Mouse (Mus musculus) left cerebral cortex, adult 18-20 months (tissue): ENCODE measurements around the gene Lypd6b. TPM values are rescaled to one million over a fixed set of nuclear protein-coding genes. Genes with fewer than 3 reads are reported as not detected.

ENCODE experiments used
- DNase-seq, 2 experiments: peaks; one replicate each; pipeline ENCODE4 v3.0.0; 2021 to 2022; ENCODE audit warnings: low spot score in 2 of 2, mixed read lengths in 1 of 2
- total RNA-seq, 2 experiments: library from RNA; stranded (reverse); gene quantifications; 2 replicates each; pipeline ENCODE4 v1.2.3; 2021

Lypd6b gene
- total RNA-seq, 2 experiments from 2014 or later: 7.3 to 7.9 TPM

GRCm38 (mm10) chr2:49768916-49769315, 18.6 kb upstream of the Lypd6b start:
- no peak for DNase-seq

- DNase-seq: no peak
These were observed 17.0 kb upstream of the Lypd6b start for GRCm38 (mm10) chr2:49770440-49770839.

DNA sequence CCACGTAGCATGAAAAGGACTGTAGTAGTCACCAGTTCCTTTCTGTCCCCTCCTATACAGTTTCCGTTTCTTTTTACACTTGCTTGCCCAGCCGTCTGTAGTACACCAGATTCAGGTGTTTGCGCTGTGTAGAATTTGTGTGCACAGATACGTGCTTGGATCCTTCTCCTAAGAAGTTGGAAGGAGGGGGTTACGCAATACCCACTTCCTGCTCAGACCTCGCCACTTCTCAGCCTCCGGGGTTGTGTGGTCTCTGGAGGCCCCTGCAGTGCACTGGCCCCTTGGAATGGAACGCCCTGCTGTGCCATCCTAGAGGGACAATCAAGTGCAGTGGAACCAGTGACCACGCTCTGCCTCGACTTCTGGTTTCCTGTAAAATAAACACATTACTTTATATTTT, 16.3 kb upstream of the Lypd6b start:
- no peak for DNase-seq

DNA sequence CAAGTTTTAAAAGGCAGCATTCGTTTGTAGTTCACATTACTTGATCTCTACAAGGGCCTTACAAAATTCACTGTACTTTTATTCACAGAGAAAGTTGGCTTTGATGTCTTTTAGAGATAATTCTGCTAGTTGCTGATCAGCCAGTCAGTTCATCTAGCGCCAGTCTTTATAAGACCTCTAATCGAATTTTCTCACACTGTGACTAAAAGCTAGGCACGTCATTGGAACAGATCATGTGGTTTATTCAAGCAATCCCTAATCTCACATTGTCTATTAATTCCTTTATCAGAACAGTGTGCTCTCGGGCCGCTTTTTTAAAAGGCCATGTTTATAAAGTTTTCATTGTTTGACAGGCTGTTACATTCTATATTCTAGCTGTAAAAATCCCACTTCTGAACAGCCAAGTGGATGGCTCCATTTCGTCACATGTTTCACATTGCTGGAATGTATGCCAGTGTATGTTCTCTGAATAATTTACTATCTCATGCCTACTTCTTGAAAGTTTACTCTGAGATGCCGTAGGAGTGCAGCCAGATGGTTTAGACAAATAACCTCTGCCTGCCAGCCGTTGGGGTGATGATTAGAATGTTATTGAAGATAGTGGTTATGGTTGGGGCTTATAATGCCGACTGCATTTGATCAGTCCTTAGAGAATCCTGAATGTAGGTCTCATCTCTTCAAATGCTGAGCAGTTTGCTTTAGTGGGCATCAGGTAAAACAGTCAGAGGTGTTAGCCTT, 14.1 kb upstream of the Lypd6b start:
- no peak for DNase-seq

DNA sequence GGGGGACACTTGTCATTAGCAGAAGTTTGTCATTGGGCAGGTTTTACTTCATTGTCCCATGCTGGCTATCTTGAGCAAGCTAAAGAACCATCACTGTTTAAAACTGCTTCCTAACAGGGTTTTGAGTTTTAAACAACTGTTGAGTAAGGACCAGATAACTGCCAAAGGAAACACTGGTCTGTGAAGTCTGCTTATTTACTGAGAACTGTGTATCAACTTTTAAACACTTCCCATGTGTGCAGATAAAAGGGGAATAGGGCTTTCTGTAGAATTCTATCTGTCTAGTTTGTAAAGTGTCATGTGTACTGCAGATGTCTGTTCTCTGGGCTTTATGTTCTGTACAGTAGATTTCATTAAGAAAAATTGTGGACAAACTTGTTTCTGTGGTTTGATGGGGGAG, 13.3 kb upstream of the Lypd6b start:
- DNase-seq: no peak

GRCm38 (mm10) chr2:49775187-49775586, 12.3 kb upstream of the Lypd6b start:
- DNase-seq: no peak

DNA sequence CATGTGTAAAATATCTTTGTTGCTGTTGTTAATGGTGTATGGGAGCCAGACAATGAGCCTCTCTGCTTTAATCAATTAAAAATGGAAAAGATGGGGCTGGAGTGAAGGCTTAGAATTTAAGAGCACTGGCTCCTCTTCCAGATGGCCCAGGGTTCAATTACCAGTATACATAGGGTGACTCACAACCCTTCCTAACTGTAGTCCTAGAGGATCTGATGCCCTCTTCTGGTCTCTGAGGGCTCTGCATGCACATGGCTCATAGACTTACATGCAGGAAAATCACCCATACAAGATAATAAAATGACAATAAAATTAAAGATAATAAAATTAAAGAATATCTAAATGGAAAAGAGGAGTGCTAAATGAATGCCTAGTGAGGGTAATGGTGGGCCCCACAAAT, 11.8 kb upstream of the Lypd6b start:
- no peak for DNase-seq

DNA sequence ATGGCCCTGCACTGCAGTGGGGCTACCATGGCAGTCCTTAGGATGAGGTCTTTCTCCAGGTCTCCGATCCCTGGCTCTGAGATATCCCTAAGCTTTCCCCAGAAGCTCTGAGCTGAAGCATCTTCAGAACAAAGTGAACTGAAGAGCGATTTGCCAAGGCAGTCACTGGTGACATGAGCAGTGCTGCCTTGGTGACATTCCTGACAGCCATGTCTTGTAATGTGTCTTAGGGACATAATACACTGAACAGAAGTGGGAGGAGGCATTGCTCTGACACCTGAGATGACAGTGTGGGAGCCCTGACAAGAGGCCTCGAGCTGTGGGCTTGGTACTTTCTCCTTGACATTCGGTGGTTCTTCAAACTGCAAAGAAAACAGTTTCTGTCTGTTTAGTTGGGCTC, 11.1 kb upstream of the Lypd6b start:
- DNase-seq: no peak

DNA sequence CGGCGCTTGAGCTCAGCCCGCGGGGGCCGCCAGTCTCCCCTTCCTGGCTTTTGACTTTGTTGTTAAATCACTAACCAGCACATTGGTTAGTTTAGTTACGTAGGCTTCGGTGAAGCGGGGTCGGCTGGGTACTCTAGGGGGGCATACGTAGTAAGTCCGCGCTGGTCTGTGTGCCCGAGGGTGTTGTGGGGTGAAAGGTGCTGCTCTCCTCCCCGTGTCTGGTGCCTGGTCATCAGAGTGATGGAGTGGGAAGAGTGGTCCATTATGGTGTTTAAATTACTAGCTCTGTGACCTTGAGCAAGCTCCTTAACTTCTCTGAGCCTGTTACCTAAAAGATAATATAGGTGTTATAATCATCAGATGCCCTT, 547 bp downstream of the Lypd6b start:
- no peak for DNase-seq

DNA sequence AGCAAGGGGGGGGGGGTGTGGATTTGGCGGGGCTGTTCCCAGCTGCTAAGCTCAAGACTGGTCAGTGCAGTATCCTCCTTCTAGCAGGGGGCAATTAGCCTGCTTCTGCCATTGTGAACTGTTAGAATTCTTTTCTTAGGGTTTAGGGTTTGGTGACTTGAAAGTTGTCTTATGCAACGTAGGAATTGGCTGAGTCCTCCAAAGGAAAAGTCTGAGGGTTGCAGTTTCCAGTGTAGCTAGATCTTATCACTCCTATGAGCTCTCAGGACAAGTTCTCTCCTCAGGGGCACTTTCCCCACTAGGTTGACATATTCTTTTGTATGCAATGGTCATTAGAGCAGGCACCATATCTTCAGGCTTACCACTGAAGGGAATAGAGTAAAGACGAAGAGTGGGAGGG, 1.2 kb downstream of the Lypd6b start:
- no peak for DNase-seq

- no peak for DNase-seq
These were observed 1.6 kb downstream of the Lypd6b start for GRCm38 (mm10) chr2:49789078-49789477.

DNA sequence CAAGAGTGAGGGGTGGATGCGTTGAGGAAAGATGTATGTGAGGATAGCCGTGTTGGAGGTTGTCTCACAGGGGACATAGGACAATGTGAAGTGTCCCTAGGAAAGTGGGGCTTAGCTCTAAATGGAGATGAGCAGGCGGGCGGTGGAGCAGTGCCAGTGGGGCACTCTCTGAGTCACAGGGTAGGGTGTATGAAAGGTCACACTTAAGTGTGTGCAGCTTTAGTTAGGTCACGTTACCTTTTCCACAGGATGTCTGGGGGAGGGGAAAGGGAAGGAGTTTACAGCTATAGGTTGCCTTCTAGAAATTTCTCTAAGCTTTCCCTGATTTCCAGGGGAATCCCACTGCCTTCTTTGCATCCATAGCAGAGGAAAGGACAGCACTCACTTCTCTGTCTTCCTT, 2.0 kb downstream of the Lypd6b start:
- no peak for DNase-seq

DNA sequence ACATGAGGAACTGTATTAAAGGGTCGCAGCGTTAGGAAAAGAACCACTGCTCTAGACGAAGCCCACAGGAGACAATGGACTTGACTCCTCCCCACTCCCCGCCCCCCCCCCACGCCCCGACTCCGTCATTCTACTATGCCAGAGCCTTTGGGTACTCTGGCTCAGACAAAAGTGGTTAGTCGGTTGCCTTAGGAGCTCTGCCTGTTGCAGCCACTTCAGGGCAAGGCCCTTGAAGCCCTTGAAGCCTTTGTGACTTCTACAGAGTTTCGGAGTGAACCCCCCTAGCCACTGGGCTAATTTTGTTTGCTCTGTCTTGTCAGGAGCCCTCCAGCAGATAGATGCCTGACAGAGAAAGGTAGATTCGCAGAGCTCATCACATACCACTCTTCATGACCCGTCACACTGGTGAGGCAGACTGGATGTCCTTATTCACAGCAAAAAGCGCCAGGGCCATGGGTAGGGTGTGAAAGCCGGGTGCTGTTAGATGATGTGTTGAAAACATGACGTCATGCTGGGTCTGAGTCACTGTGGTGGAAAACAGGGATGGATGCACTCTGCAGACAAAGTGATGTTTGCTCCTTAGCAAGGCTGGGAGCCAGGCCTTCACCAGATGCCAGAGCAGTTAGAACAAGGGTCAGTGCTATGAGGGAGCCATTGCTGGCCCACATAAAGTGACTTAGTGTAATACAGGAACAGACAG, 10.1 kb downstream of the Lypd6b start:
- DNase-seq: no peak

DNA sequence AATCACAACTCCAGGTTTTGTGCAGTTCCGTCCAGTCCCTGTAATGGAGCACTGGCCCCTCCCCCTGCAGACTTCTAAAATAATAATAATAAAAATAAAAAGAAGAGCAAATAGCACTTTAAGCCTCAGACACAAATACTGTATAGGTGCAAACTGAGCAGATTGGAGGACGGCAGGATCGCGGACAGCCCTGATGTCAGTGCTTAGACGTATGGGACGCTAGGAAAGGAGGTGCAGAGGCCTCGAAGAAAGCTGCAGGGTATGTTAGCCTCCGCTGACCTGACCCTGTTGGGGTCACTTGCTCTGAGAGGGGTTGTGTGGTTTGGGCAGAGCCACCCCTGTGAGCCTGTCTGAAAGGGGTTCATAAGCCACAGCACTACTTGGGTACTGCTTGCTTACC, 17.0 kb downstream of the Lypd6b start:
- no peak for DNase-seq

DNA sequence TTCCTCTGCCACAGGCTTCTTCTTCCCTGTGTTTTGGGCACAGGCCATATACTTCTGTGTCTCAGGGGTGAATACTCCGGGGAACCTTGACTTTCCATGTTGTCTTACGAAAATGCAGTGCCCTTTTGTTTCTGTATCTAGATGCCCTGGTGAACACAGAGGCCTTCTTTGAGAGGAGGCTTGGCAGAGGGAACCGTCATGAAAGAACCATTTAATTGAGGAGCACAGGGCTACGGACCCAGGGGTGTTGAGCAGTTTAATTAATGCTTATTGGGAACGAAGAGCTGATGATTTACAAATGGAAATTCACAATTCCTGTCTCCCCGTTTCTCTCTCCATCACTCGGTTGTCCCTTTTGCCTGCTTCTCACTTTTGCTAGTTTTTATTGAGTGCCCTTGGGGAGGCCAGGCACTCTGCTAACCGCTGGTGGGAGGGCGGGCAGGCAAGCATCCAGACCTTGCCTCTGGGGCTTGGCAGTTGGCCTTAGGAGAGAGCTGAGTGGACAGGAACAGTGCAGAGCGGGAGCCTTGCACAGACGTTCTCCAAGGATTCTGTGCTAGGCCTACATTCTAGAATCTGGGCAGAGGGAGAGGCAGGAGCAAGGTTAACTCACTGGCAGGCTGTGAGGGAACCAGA, 18.4 kb downstream of the Lypd6b start:
- no peak for DNase-seq

- DNase-seq: no peak
These were observed 22.0 kb downstream of the Lypd6b start for GRCm38 (mm10) chr2:49809496-49809895.

- DNase-seq: no peak
These were observed 23.9 kb downstream of the Lypd6b start for GRCm38 (mm10) chr2:49811420-49811819.

DNA sequence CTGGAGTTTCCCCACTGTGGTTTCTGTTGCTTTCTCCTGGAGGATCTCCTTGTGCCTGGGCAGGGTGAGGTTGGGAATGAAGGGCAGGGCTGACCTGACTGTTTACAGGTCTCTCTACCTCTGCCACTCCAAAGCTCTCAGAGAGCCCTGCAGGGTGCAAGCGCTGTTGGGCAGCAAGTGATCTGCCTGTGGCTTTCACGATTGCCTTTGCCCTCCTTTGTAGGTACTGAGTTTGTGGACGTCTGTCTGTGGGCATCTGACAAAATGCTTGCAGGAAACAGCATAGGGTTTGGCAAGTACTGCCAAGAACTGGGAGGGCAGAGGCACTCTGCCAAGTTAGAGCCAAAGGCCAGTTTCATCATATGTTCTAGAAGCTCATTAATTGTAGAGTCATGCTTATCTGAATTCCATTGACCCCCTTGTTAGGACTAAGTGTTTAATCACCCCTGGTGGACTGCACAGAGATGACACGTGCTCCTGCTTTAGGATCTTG, 24.4 kb downstream of the Lypd6b start:
- no peak for DNase-seq

DNA sequence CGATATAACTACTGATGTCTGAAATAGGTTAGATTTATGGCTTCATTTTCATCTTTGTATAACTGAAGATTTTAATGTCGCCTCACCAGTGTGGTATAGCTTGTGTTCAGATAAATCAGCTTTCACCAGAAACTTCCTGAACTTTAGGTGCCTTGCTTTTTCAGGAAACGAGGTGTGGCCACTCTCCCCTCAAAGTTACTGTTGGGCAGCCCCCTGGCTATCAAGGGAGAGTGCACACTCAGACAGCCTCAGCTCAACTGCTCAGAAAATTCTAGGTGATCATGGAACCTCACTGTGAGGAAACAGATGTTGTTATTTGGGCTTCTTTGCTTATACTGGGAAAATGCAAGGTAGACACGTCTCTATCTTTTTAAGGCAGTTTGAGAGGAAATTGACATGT, 25.7 kb downstream of the Lypd6b start:
- no peak for DNase-seq

GRCm38 (mm10) chr2:49814011-49814410, 26.5 kb downstream of the Lypd6b start:
- DNase-seq: no peak

GRCm38 (mm10) chr2:49815696-49816320, 28.3 kb downstream of the Lypd6b start:
- DNase-seq: no peak

- DNase-seq: no peak
These were observed 29.1 kb downstream of the Lypd6b start for GRCm38 (mm10) chr2:49816549-49816948.
